Mouse (Mus musculus) ovary, postnatal 36 days (tissue): ENCODE data around the gene Zfp607b.

Experiments used
- DNase-seq: peaks from one replicate; pipeline ENCODE4 v3.0.0; 2022; ENCODE audit warnings: low spot score, mixed read lengths

Zfp607b gene

GRCm38 (mm10) chr7:27688815-27689612 is at the start of gene Zfp607b:
Zfp607b (plus strand) TSS chr7:27689340.
- peak; percentile 84 for DNase-seq

- DNase-seq: no peak
Observed at GRCm38 (mm10) chr7:27644471-27644870, 44.7 kb upstream of the Zfp607b start.

GRCm38 (mm10) chr7:27646516-27646915 is 42.6 kb upstream of the Zfp607b start:
- DNase-seq: no peak

GRCm38 (mm10) chr7:27647281-27648002 is 41.7 kb upstream of the Zfp607b start:
- DNase-seq: no peak

- no peak for DNase-seq
Observed at GRCm38 (mm10) chr7:27649723-27650122, 39.4 kb upstream of the Zfp607b start.

GRCm38 (mm10) chr7:27650949-27651348 is 38.2 kb upstream of the Zfp607b start:
- peak; percentile 71 for DNase-seq

- peak; percentile 61 for DNase-seq
Observed at GRCm38 (mm10) chr7:27653681-27654437, 35.3 kb upstream of the Zfp607b start, which contains the start of gene Ttc9b. Ttc9b (plus strand) TSS chr7:27653915.

GRCm38 (mm10) chr7:27654607-27655276 is 34.4 kb upstream of the Zfp607b start:
- no peak for DNase-seq

- DNase-seq: no peak
Observed at GRCm38 (mm10) chr7:27655545-27655944, 33.6 kb upstream of the Zfp607b start.

- no peak for DNase-seq
Observed at GRCm38 (mm10) chr7:27656600-27656999, 32.5 kb upstream of the Zfp607b start.

- no peak for DNase-seq
Observed at GRCm38 (mm10) chr7:27657824-27658395, 31.2 kb upstream of the Zfp607b start.

GRCm38 (mm10) chr7:27658712-27659663 is 30.2 kb upstream of the Zfp607b start:
- DNase-seq: no peak

- DNase-seq: no peak
Observed at GRCm38 (mm10) chr7:27662038-27662437, 27.1 kb upstream of the Zfp607b start.

GRCm38 (mm10) chr7:27673064-27673574 is 16.0 kb upstream of the Zfp607b start:
- DNase-seq: no peak

- peak; percentile 24 for DNase-seq
Observed at GRCm38 (mm10) chr7:27673575-27674131, 15.5 kb upstream of the Zfp607b start.

GRCm38 (mm10) chr7:27674195-27674521 is 15.0 kb upstream of the Zfp607b start:
- no peak for DNase-seq

GRCm38 (mm10) chr7:27674522-27675221 is 14.5 kb upstream of the Zfp607b start, which contains the start of gene Map3k10:
Map3k10 (minus strand) TSS chr7:27674598.
- peak; percentile 91 for DNase-seq

- DNase-seq: no peak
Observed at GRCm38 (mm10) chr7:27675222-27675612, 13.9 kb upstream of the Zfp607b start.

- no peak for DNase-seq
Observed at GRCm38 (mm10) chr7:27683218-27683617, 5.9 kb upstream of the Zfp607b start.
